Mouse (Mus musculus): ENCODE data around the gene Zfp423.

Gene Zfp423

DNA sequence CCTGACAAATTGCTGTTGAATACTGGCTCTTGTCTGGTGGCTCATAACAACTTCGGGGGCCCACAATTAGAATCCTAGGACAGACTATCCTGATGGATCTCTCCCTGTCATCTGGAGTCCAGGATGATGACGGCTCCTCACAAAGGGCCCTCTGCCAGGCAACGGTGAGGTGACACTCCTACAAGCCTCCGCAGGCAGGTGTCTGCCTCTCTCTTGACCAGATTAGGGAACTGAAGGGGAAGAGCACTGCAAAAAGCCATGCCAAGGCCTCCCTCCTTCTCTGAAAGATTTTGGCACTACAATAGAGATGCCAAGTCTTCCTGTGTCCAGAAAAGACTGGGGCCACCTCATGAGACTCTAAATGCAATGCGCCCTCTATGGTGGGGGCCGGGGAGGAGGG is 7.1 kb downstream of the Zfp423 start:
- DNase-seq (ENCODE audit: low read depth) = no peak

DNA sequence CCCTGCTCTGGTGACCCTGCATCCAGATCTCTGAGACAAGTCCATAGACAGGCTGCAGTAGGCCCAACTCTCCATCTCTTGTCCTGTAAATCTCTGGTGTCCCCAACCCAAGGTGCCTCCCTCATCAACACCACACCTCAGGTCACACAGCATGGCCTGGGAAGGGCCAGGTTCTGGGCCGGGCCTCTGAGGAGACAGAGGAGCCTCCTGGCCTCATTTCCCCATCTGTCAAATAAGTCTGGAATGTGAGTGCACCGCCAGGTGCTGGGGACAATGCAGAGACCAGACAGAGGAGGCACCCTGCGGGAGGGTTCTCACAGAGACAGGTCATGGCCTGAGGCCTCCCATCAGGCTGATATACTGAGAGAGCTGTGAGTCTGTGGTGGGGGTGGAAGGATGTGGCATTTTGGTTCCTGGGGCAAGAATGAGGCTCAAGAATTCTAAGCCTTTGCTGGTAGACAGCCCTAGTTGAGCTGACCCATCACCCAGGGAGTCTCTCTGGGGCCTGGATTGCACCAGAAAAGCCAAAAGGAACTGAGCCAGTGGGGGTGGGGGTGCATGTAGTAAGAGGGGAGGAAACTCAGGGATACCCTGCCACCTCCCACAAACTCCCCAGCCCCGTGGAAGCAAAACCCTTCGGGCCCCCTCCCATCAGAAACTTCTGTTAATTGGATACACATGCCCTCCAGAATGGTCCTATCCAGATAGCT is 15.0 kb downstream of the Zfp423 start:
- DNase-seq (ENCODE audit: low read depth) = no peak

DNA sequence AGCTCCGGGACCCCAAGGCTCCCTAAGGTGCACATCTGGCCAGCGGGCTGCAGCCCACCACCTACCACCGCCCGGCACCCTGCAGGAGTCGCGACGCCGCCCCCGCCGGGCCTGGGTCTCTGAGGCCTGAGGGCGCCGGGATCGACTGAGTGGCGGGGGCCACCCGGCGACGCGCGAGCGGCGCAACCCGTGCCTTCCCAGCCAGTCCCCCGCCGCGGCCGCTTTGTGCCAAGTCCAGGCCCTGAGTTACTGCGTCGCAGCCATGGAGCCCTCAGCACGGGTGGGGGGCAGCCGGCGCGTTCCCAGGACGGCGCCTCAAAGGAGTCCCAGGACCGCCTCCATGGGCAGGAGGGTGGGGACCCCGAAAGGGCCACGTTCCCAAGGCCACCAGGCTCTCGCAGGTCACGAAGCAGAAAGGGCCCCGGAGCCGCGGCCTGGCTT is 15.7 kb downstream of the Zfp423 start:
- DNase-seq (ENCODE audit: low read depth) = no peak

DNA sequence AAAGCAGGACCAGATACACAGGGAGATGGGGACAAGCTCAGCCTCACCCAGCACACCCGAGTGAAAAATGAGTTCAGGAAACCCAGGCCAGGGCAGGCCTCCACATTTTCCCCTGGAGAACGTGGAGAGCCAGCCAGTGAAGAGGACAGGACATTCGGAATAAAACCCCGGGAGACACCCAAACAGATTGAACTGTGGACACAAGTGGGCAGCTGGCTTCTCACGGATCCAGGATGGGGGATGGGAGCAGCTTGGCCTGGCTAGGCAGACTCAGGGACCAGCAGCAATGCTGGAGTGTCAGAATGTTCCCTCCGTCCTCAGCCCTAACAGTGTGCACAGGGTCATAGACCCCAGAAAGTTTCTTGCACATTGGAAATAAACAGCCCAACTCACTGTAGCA is 18.7 kb downstream of the Zfp423 start:
- DNase-seq (ENCODE audit: low read depth) = no peak

DNA sequence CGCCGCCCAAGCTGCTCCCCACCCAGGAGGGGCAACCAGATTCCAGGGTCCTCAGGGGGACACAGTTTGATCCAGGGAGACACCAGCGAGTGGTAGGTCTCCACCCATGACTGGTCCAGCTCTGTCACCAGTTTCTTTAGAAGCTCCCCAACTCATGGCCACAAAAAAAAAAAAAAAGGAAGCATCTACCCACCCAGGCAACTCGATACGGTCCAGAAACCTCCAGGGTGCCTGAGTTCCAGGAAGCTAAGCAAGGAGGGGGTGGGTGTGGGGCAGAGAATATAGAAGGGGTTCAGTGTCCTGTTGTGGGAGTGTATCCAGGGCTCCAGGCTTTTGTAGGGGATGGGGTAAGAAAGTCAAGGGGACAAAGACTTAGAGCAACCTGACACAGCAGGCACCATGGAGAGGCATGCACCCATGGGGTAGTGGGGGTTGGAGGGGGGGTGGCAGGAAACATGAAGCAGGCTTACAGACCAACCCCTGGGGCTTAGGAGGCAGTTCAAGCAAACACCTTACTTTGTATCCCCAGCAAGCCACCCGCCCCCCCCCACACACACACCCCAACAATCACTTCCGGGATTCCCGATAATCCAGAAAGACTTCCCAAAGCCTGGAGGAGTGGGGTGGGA is 20.0 kb downstream of the Zfp423 start:
- DNase-seq (ENCODE audit: low read depth) = no peak

DNA sequence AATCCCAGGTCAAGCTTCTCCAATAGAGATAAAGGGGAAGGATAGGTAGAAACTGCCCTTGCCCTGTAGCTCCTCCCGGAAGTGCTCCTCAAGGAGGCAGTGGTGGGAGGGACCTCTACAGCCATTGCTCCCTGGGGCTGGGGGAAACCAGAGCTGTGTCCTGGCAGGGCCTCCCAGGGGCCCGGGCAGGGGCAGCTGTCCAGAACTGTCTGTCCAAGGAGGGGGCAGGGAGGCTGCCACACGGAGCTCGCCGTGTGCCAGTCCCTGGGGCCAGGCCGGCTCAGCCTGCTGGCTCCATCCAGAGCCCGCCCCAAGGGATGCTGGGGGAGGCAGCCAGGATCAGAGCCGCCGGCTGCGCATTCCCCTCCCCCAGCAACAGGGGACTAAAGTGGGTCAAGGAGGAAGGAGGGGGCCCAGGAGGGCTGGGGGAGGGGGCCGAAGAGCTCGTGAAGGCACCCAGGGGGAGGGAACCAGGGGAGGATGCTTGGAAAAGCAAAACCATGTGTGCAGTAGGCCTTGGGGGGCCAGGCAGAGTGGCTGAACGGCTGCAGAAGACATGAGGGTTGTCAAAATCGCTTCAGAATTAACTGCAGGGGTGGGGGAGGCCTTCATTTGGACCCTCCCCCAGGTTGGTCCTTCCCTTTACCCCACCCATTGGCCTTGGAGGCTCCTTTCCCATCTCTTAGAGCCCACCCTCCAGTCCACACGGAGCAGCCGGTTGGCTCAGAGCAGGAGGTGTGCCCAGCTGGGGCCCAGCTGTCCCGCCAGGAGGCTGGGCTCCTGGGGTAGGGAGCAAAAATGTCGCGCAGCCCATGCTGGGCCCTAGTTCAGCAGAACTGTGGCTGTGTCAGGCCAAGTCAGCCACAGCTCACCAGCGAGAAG is 20.8 kb downstream of the Zfp423 start:
- DNase-seq (ENCODE audit: low read depth) = no peak

DNA sequence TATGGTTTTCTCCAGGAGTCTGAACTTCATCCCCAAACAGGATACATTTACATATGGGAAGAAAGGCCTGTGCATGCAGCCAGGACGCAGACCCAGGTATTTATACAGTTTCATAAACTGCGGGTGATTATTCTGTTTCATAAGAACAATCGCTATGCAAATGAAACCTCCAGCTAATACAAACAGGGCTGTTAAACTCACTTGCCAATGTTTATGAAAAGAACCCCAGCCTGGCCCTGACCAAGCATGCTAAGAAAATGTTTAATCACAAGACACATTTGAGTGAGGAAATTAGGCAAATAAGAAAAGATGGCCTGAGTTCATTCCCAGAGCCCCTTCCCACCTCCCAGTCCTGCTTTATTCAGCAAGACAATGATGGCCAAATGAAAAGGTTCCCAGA is 22.2 kb downstream of the Zfp423 start:
- no peak for DNase-seq (ENCODE audit: low read depth)

DNA sequence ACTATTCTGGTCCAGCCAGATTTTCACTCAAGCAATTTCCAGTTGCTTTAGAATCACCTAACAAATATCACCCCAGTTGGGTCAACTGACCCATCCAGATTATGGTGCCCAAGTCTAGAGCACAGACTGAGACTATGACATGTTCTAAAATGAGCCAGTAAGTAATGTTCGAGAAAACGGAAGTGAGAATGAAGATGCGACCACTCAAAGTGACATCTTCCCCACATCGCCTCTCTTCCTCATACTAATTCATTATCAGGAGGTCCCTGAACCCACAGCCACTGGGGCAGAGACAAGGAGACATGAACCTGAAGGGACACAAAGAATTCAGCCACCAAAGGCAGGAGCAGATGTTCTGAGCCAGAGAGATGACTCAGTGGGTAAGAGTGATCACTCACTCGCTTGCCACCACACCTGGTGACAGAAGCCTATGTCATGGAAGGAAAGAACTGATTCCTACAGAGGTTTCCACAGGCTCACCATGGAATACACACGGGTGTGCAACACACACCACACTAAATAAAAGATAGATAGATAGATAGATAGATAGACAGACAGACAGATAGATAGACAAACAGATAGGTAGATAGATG is 24.2 kb downstream of the Zfp423 start:
- DNase-seq (ENCODE audit: low read depth) = no peak

DNA sequence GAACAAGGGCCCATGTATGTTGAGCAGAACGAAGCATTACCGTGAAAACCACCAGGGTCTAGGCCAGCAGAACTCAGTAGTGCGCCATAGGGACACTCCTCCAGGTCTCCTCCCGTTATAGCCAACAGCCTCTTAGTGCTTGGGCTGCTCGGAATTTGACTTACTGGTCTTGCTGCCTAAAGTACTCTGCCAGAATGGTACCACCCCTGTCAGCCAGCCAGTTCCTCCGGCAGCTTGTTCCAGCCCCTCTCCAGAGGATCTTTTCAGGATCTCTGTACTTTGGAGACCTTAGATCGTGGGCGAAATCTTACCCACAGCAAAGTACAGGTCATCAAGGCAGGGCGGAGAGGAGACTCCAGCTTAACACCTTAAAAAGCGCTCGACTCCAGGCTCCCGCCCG is 25.2 kb downstream of the Zfp423 start:
- no peak for DNase-seq (ENCODE audit: low read depth)

DNA sequence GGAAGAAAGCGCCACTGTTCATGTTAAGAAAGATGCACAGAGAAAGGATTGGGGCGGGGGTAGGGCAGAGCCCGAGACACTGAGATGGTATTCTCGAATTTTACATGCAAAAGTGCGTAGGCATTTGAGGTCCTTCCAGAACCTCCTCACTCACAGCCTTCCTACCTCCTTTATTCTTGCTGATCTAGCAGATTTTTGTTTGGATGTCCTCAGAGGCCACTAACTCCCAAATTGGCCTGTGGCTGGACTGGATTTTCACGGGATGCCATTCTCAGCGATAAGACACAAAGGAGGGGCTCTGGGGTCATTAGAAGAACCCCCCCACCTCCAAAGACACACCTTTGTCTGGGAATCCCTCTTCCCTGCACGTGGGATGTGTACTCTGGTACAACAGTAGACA is 25.6 kb downstream of the Zfp423 start:
- DNase-seq (ENCODE audit: low read depth) = no peak

DNA sequence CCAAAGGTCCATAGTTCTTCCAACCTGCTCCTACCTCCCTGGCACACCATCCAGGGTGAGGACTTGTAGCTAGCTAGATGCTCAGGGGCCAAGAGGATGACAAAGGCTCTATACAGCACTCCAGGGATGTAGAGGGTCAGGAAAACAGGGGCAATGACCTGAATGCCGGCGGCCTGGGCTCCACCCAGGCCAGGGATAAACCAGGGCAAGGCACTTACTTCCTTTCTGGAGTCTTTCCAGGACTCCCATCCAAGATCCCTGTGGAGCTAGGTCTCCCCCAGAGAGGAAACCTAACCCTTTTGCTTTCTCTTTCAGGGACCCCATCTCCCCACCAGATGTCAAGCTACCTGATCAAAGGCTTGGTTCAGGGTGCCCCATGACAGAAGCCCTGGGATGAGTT is 30.5 kb downstream of the Zfp423 start:
- no peak for DNase-seq (ENCODE audit: low read depth)

DNA sequence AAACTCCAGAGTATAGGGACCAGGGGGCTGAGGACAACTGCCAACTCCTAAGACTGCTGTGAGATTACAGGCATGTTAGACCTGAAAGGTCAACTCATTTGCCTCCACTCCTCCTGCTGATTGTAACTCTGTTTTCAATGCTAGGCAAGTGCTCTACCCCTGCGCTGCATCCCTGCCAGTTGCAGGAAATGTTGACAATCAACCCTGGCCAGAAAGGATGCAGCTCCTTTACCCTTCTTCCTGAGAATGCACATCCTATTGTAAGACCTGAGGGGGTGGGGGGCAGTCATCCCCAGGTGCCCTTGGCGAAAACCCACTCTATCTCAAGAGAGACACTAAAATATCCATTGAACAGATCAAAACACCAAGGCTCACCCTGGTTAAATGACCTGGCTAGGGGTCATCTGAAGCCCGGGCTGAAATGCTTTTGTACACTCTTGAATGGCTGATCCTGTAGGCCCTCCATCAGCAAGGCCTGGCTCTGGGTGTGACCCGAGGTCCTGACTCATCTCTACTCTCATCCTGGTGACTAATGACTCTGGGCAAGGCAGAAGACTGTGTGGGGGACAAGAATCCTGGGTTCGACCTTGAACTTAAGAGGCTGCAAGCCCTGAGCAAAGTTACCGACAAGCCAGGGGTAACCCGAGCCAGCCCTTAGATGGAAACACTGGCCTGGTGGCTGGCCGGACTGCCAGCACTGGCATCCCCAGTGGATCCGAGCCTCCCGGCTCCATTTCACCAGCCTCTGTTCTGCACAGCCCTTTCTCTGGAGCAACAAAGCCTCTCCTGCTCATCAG is 32.2 kb downstream of the Zfp423 start:
- no peak for DNase-seq (ENCODE audit: low read depth)

DNA sequence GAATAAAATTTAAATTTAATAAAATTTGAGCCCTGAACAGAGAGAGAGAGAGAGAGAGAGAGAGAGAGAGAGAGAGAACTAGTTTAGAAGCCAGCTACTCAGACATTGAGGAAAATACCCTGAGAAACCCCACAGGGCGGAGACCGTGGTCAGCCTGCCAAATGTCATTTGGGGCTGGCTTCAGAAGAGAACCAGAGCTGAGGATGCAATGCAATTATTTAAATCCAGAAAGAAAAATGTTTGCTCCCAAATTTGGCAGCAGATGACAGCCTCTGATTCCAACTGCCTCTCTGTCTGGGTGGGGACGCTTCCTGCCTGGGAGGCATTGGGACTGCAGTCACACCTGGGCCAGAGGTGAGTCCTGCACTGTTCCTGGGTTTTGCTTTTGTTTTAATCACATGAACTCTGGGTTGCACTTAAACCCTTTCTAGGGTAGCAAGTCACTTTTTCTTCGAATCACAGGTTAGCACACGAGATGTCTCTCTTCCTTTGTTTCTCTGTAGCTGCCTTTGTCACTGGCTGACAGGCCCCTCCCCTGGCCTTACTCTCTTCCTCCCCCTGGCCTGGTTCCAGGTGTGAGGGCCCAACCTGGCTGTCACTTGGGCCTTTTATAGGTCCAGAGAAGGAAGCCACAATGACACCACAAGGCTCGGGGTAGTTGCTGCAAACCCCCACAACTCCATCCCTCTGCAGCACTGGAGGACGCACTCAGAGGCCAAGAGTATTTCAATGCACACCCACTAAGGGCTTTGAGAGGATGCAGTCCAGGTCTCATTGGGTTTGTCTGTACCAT is 33.1 kb downstream of the Zfp423 start:
- DNase-seq (ENCODE audit: low read depth) = no peak

DNA sequence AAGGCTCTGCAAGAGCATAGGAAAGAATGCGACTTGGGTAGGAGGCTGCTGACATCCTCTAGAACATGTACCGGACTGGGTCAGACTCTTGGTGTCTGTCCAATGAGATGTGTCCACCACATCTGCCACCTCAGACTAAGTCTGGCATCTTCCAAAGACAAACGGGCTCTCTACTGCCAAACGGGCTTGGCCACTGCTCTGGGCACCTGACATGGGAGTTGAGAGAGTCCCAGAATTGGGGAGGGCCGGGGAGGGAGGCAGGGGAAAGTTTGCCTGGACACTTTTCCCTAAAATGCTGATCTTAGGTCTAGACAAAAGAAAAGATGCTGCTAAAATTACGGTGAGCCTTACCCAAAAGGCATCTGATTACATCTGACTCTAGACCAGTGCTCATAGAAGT is 36.5 kb downstream of the Zfp423 start:
- DNase-seq (ENCODE audit: low read depth) = no peak

DNA sequence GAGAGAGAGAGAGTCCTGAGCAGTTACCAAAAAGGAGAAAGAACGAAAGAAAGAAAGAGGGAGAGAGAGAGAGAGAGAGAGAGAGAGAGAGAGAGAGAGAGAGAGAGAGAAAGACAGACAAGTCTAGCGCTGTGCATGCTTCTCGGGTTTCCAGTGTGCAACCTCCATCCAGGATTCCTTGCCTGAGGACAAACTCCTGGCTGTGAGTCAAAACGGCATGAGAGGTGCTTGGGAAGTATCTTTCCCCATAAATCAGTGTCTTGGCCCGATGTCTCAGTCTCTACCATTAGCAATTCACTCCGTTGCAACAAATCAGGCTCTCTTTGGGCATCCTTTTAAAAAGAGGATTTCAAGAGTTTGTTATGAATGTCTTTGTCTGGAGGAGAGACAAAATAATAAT is 36.9 kb downstream of the Zfp423 start:
- DNase-seq (ENCODE audit: low read depth) = no peak

DNA sequence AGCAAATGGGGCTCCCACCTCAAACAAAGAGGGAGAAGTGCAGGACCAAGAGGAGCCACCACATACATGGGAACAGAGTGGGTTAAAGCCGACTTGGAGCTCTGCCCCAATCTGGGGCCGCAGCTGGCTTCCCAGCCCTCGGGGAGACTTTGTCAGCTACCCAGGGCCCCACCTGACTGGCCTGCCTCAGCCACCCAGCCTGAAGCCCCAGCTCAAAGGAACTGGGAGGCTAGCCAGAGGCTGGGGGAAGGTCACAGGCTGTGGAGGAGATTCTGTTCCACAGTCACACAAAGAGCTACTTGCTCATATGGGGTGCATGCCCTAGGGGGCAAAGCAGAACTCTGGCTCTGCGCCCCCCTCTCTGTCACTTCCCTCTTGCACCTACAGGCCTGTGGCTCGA is 41.4 kb downstream of the Zfp423 start:
- DNase-seq (ENCODE audit: low read depth) = no peak

DNA sequence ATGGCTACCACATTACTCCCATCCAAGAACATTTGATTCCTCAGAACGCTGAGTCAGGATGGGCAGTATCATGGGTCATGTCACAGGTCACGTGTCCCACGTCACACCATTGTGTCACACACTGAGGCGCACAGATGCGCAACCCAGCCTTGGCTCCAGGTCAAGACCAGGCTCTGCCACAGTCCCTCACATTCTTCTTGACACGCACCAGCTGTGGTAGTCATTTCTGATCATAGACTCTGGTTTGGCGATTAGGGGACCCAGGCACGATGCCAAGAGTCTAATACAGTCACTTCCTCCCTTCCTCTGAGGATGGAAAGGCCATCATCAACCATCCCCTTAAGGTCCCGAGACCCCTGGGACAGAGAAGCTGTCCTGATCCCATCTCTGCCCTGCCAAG is 43.6 kb downstream of the Zfp423 start:
- no peak for DNase-seq (ENCODE audit: low read depth)

DNA sequence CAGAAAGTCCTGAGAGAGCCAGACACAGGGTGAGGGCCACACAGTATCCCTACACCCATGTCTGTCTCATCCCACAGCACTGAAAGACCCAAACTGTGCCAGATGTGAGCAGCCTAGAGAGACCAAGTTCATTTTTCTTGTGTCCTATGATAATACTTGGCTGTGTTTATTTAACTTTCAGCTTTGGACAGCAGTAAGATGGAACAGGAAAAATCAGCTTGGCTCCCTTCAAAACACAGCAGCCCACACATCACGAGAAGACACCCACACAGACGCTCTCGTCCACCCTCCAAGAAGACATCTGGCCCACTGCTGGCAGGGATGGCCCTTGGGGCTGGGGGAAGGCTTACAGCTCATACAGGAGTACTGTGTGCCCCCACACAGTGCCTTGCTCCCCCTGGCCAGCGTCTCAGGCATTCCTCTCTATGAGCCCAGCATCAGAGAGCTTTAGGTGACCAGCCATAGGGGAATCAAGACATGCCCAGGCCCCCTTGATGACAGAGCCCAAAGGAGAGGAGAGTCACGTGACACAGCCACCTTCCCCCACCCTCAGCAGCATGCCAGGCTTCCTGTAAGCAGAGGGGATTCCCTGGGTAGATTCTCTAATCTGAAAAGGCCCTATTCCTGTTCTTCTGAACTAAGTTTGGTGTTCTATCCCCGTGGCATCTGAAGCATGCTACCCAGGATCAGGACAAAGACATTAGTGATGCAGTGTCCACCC is 45.0 kb downstream of the Zfp423 start:
- DNase-seq (ENCODE audit: low read depth) = no peak

DNA sequence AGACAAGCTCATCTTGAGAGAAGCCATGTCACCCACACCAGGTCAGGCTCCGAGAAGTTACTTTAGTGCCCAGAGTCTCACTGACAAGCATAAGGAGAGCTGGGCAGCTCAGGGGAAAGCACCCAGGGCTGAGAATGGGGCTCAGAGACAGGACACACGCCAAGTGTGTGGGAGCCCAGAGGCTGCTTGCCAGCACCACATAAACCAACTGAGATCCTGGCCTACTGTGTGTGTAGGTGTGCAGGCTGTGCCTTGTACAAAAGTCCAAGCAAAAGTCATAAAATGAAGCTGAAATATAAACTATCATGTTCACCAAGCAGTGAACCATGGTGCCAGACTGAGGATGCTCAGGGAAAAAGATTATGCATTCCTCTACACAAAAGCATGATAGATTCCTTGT is 50.5 kb downstream of the Zfp423 start:
- DNase-seq (ENCODE audit: low read depth) = no peak

DNA sequence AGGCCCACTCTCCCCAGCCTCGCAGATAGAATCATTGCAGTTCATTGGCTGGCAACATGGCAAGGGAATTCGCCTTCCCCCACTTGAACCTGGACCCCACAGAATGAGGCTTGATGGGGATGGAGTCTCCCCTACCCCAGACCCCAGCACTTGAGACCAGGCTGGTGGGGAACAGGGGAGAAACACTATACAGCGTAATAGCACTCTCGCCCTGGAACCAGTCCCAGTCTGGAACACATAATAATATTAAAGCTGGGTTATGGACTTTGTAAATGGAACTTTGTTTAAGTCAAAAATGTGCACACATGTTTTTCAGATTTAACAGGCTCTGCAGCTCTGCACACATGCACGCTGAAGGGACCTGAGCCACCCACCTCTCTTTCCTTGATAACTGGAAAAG is 54.0 kb downstream of the Zfp423 start:
- DNase-seq (ENCODE audit: low read depth) = no peak

Data from induced T-regulatory cell, adult 2 months (primary cell).